Mouse (Mus musculus) retina, postnatal 1 day (tissue): ENCODE measurements around the gene Ralgapa2.

Experiments
- DNase-seq: peaks from one replicate; pipeline ENCODE4 v3.0.0-alpha.2; 2012

The Ralgapa2 gene

DNA sequence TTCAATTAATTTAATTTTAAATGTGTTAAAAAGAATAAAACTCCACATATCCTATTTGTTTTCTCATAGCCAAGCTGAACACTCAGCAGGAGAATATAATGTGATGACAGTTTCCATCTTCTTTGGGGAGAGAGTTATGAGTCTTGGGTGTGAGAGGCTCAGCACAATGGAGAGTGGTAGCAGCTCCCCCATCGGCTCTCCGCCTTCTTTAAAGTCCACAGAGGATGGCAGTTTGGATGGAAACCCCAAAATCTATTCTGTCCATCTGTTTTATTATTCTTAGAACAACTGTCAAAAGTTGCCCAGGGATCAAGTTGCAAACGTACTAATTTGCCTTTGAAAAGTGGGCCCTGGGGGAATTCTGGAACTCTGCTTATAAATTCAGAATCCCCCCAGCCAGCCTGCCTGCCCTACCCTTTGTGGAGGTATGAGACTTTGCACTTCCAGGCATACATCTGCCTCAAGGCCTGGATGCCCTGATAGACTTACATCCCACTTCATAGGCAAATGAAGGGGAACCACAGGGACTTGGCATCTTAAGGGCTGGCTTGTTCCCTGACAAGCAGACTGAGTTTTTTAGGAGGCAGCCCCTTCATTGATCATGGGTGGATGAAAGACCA lies 212.2 kb downstream of the Ralgapa2 start:
- DNase-seq = no peak

DNA sequence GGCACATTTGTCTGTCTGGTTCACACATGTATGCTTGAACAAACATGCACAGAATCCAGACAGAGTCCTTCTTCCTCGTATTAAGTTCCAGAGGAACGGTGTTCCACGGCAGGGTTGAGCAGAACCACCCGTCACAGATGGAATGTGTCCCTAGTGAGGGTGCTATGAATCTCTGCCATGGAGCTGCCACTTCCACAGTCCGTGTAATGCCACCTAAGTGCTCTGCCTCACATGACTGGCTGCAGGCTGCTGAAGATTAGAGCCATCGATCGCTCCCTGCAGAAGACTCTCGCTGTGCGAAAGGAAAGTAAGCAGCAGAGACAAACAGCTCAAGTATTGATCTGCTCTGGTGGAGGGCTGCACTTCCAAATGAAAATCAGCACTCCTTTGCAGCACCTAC lies 218.6 kb downstream of the Ralgapa2 start:
- peak; percentile 47 for DNase-seq

DNA sequence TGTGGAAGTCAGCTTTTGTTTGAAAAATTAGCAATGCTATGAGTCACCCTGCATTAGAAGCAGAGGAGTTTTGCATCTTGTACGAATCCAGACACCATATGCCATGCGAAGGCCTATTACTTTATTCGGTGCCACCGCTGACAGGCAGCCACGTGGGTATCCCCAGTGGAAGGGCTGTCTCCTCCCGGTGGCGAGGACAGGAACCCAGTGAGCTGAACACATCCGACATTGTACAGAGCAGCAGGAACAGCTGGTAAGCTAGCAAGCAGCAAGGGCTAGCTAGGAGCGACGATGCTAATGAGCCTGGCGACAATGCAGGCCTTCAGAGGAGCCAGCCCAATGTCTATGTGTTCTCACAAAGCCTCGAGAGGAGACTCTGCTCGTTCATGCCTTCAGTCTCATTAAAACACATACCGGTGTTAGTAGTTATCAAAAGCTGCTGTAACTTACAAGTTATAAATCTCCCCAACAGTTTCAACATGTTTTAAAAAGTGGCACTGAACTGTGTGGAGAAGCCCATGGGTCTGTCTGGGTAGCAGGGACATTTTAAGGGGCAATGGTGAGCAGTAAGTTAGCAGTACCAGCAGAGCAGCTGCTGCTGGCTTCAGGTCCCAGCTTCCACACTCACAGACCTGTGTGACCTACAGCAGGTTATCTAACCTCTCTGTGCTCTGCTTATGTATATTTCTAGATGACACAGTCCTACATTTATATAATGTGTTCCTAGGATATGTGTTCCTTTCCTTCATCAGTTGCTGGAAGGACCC lies 221.1 kb downstream of the Ralgapa2 start:
- DNase-seq = peak; percentile 94

DNA sequence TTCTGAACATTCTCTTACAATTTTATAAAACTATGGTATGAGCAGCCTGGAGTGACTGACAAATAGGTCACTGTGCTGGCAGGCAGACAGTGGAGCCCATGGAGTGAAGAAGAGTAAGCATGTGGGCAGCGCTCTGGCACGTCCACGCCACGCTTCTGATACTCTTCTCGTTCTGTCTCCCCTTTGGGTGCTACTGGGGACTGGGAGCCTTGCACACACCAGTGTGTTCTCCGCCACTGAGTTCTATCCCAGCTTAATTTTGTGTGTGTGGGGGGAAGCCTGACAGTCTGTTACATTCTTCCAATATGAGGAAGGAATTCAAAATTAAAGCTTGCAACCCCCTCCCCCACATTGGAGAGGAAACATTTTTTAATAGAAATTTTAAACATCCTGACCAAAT lies 221.8 kb downstream of the Ralgapa2 start:
- no peak for DNase-seq

DNA sequence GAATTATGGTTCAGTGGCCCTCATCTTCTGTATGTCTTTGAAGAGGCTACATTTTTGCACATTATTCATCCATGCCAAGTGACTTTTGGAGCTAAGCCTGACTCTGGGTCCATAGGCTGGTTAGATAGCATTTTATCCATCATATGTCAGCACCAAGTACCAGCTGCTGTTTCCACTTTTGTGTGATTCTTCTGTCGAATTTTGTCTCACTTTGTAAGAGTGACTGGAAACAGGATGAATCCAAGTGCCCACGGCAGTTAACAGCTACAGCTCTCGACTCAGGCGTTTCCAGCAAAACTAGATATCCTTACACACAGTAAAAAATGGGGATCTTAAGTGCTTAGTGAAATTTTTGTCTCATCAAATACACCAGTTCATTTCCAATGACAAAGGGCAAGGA lies 222.8 kb downstream of the Ralgapa2 start:
- no peak for DNase-seq

DNA sequence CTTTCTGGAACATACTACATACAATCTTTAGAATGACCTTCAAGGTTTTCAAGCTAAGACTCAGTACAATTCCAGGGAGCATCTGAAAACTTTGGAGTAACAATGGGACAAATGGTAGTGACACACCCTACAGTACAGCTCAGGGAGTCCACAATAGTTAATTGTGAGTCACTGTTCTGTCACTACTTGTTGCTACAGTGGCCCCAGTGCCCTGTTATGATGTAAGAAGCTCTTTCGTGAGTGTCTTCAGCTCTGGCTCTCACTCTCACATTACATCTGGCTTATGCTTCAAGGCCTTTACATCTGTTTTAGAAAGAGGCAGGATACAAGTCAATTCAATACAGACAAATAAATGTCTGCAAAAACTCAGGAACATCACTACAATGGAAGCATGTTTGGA lies 223.8 kb downstream of the Ralgapa2 start:
- DNase-seq = no peak

DNA sequence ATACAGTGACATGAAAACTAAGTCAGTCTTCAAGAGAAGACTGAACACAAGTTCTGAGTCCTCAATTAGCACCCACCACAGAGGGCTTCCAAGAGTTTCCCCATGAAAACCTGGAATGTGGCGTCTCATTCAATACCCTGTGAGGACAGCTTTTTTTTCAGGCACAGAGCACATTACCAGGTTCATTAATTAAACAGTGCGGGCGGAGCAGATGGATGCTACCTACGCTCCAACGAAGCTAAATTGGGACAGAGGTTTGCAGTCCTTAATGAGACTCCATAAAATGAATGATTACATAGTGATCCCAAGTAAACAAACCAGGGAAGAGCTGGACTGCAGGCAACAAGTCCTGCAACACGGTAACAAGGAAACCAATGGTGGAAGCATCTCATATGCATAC lies 224.6 kb downstream of the Ralgapa2 start:
- DNase-seq = peak; percentile 40

DNA sequence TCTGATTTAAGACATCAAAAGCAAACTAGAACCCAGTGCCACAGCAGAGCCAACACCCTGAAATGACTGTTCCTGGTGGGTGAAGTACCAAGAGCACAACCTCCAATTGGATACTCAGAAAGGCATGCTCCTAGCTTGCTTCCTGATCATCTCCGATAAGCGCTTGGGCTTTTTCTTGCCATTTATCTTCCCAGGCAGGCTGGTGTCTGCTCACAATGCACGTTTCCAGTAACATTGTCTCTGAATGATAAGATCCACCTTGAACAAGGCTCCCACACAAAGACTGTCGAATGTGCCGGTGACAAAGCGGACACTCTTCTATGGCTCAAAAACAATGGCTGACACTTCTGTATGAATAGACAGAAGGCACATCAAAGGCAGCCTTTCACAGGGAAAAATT lies 230.8 kb downstream of the Ralgapa2 start:
- no peak for DNase-seq

DNA sequence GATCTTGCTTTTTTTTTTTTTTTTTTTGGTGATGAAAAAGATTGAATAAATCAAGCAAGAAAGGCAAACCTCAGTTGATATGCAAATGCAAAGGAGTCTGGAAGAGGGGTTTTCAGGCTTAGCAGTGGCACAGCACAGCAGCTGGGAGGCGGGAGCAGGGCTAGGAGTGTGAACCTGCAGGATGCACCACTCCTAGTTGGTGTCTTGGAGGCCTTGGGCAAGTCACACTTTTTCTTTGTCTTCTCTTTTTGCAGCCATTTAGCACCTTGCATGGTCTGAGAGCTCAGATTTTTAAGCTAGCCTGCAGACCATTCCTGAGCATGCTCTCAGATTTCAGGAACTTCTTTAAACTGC lies 231.2 kb downstream of the Ralgapa2 start:
- no peak for DNase-seq

DNA sequence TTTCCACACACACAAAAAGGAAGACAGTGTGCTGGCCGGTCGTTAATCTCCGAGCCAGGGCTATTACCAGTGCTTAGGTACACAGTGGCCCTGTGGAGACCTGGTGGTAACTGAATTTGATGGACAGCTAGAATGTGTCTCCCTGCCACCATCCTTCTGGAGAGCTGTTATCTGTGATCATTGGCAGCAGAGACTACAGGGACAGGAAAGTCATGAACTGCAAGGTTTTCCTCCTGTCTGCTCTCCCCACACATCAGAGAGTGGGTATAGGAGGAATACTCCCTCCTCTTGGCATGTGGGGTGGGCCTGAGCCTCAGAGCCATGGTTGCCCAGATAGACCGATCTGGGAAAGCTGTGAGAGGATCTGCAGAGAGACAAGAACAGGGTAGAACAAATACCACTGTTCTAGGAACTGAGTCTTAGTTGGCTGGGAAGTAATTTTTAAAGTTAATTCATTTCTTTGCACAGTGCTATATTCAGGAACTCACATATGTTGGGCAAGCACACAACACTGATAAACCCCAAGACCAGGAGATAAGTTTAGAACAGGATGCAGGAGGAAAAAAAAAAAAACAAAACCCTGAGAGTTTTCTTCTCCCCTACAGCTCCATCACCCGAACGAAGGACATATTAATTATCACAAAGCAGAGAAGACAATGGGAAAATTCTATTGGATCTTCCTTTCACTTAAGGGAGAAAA lies 231.8 kb downstream of the Ralgapa2 start:
- peak; percentile 24 for DNase-seq

DNA sequence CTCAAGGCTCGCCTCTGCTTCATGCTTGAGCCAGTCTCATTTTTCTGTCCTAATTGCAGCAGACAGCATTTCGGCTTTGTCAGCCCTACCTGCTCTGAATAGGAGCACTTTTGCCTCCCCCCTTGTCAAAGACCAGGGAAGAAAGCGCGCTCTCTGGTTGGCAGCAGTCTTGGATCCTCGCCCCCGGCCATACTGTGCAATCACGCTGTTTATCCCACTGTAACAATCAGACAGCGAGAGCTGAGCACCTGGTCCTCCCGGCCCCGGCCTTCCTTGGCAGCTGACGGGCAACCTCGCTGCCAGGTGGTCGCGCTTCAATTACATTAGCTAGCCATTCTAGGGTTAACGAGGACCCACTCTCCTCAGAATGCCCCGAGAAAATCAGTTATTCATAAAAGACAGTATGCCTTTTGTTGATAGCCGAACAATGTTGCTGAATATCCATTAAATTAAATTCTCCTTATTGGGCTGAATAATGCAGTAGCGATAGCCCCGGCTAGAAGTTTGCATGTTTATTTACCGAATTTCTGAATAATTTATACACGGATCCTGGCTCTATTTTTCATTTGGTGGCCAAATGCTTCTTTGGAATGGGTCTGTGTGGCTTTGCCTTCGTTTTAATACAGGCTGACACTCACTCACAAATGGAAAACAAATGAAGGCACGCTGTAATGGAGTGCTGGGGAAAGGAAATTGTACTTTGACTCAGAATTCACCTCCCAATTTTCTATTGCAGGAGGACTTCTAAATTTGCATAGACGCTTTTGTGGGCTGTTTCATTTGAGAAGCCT lies 232.5 kb downstream of the Ralgapa2 start:
- peak; percentile 70 for DNase-seq

DNA sequence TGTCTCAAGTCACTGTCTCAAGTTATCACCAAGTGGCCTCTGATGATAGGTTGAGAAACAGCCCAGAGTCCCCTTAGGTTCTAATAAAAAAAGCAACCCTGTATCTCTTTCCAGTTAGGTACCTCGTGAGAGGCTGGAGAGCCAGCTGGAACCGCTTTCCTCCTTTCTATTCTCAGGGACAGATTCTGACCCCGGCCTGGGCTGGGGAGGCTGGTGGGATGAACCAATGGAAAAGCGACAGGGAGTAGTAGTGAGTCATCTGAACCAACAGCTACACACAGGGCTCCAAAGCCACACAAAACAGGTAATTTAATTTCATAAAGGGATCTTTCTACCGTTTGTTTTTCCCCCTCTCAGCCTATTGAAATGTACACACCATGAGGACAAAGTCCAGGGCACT lies 233.8 kb downstream of the Ralgapa2 start:
- DNase-seq = no peak

DNA sequence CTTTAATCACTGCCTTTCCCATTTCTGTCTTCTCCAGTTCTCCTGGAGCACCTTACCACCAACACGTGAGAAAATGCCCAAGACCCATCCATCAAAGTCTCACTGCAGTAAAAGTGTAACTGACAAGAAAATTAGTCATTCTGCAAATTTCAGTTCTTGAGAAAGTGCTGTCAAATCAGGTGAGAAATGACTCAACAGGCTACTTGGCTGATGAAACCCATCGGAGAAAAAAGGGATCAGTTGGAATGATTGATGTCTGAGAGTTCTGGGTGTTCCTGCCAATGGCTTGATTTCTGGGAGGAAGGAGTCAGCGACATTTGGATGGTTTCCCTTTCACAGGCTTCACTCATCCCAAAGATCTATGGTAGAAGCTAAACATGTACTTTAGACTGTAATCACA lies 245.6 kb downstream of the Ralgapa2 start:
- no peak for DNase-seq

DNA sequence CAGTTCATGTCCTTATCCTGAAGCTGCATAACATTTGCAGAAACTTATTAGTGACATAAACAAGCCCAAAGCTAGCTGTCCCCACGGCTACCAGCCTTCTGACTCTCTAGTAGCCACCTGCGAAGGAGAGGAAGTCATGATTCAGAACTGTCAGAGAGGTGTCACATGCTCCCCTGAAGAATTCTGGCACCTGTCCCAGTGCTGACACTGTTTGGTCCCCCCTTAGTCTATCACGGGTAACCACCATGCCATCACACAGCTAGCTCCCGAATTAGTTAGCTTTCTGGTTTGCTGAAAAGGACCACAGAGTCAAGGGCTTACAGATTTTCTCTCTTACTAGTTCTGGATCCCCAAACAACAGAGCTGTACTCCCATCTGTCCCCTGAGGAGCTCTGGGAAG lies 247.1 kb downstream of the Ralgapa2 start:
- no peak for DNase-seq

DNA sequence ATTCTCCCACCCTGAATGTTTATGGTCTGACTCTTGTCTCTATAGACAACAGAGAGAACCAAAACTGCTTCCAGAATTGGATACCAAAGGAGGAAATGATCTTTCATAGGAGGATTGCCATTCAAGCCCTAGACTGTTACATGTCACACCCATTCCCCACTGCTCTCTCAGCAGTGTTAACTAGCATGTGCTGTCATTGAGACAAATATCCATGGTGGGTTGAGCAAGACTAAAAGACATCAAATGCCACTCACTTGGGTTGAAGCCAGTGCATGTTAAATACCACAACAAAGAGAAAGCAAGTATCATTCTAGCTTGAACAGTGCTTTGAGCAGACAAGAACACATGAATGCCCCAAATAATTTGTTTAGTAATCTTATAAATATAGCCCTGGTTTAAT lies 249.2 kb downstream of the Ralgapa2 start:
- no peak for DNase-seq

DNA sequence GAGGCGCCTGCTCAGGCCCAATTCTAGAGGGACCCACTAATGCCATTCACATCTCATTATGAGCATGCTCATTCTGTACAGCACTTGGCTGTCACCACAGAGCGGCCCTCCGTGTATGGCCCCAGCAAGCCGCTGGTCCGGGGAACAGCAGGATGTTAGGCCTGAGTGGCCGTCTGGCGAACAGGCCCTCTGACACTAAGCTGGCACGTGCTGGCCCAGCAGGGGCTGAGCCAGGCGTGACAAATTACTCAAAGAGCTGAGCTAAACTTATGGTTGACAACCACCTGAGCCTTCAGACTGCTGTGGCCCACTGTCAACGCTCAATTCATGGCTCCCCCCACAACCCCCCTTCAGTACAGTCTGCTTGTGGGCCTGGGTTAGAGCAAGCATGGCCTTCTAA lies 249.9 kb downstream of the Ralgapa2 start:
- DNase-seq = peak; percentile 84

DNA sequence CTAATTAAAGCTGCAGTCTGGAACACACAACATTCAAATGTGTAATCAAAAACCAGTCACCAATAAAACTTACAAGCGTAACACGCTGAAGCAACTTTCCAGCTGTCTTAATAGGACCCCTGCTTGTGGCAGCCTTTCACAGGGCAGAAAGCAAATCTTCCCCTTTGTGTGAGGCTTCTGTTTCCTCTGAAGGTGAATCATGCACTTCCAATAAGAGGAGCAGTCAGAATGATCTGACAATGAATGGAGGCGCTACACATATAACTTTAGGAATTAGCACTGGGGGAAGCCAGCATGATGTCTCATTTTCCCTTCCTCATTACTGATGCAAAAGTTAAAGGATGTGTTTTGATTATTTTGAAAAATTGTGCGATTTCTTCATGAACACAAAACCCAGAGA lies 251.0 kb downstream of the Ralgapa2 start:
- DNase-seq = no peak

DNA sequence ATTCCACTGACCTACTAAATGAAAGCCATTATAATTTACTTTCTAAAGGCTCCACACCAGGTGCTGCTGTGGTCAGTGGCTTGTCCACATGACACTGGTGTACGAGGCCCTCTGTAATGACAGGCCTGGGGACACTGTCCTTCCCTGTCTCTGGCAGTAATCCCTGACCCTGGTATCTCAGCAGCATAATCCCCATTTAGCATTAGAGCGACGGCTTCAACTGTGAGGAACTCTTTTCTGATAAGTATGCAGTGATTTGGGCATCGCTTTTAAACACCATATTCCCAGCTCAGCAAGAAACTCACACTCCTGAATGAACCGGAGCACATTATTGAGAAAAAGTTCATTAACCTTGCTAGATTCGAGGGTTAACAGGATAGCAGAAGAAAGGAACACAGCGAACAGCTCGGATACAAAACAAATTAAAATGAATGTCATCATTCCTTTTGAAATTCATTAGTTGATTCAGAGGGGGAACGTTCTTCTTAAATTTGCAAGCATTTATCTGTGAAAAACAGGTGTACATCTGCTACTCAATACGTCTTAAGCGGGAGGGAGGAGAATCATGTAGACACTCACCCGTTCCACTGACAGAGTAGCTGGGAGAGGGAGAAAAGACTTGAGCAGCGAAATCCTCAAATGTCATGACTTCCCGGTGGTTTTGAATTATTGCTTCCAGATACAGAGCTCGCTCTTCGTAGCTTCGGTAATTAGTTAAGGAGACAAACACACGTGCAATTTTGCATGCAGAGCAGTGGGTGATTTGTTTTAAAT lies 252.2 kb downstream of the Ralgapa2 start:
- DNase-seq = peak; percentile 63

DNA sequence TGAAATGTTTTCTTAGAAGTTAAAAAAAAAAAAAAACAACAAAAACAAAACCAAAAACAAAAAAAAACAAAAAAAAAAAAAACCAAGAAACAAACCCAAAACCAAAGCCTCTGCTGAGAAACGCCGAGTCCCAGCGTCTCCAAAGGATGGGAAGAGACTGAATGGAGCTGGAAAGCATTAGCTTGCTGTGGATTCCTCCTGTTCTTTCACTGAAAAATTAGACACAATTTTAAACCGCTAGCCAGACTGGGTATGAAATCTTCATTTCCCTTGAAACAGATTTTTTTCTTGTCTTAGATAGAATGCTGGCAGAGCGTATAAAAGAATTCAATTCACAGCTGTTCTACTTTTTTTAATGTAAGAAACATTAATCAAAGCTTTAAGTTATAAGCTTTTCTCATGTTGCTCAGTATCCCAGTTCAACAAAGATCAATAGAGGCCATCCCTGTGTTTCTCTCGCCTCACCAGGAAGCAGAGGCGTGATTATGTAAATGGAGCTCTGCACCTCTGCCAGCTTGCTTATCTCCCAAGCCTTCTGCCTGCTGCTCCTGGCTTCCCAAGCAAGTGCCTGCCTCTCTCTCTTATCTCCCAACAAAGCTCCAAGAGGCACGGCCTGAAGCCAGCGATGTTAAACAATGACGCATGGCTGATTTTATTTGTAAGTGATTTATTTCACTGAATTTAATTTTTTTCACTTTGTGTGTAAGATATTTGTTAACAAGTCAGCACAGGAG lies 253.2 kb downstream of the Ralgapa2 start:
- peak; percentile 72 for DNase-seq

DNA sequence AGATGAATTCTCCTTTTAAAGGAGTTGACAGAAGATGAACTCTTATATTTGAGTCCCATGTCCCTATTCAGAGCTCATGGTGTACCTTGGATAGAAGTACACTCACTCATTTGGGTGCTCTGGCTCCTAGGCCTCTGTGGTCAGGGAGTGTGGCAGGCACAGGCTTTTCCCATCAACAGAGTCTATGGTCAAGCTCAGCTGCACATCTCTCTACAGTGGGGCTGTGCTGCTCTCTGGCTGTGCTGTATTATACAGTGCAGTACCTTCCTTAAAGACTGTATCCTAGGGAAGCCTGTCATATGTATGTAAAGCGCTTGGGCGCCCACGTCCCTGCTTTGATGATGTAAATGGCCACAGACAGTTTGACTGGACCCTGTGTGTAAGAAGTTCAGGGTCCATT lies 254.5 kb downstream of the Ralgapa2 start:
- no peak for DNase-seq

DNA sequence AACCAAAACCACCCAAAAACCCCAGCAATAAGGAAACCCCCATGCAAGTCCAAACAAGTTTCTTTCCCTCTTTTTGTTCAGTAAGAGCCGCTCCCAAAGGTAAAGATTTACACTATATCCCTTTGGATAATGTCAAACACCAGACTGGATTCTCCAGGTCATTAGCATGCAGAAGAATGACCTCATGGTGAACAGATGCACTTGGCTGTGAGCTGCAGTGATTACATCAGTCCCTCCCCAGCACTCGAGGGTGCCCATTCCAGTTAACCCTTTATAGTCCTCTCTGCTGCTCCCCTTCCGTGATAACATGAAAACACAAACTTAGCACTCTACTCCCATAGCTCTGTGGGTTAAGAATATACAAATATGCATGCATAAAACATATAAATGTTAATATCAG lies 255.1 kb downstream of the Ralgapa2 start:
- peak; percentile 72 for DNase-seq

DNA sequence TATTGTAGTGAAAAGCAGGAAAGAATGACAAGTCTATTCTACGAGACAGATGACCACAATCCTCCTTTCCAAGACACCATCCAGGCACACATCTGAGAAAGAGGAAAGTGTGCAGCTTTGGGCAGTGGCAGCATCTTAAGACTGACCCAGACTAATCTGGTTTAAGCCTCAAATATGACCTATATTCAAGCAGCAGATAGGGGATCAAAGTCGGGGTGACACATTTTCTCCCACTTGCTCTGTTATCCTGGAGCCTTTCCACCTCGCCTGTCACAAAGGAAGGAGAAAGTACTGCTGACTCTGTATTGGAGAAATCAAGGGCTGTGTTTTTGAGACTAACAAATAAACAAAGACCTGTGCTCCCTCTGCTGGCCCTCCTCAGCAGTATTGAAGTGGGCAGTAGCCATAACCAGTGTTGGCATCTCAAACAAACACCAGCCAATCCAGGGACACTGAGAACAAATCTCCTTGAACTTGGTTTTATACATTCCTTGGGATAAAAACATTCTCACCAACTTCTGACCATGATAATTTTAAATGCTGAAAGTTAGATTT lies 255.7 kb downstream of the Ralgapa2 start:
- peak; percentile 83 for DNase-seq
